Mouse (Mus musculus): Measurements from ENCODE around the gene Nrg4.
"Not testable (repeated sequence)": the region's sequence is repeated elsewhere in the genome, so short reads cannot be mapped to it uniquely, and the experiment has no call there.

The Nrg4 gene

GRCm38 (mm10) chr9:55250595-55251247 lies 75.9 kb downstream of the Nrg4 start:
- DNase-seq (ENCODE audit: low spot score), result no peak

- DNase-seq (ENCODE audit: low spot score), result no peak
Measured at GRCm38 (mm10) chr9:55248465-55248864, 78.2 kb downstream of the Nrg4 start.

GRCm38 (mm10) chr9:55246918-55247317 lies 79.7 kb downstream of the Nrg4 start:
- DNase-seq (ENCODE audit: low spot score), result no peak

GRCm38 (mm10) chr9:55246440-55246839 lies 80.2 kb downstream of the Nrg4 start:
- DNase-seq (ENCODE audit: low spot score), result no peak

GRCm38 (mm10) chr9:55245057-55245750 lies 81.4 kb downstream of the Nrg4 start:
- not testable (repeated sequence) for DNase-seq (ENCODE audit: low spot score)

GRCm38 (mm10) chr9:55244079-55244478 lies 82.6 kb downstream of the Nrg4 start:
- no peak for DNase-seq (ENCODE audit: low spot score)

GRCm38 (mm10) chr9:55243280-55243679 lies 83.4 kb downstream of the Nrg4 start:
- DNase-seq (ENCODE audit: low spot score), result no peak

GRCm38 (mm10) chr9:55241863-55242685 lies 84.6 kb downstream of the Nrg4 start:
- DNase-seq (ENCODE audit: low spot score), result peak; percentile 29

GRCm38 (mm10) chr9:55240852-55241251 lies 85.8 kb downstream of the Nrg4 start:
- DNase-seq (ENCODE audit: low spot score), result no peak

- no peak for DNase-seq (ENCODE audit: low spot score)
Measured at GRCm38 (mm10) chr9:55236235-55237165, 90.1 kb downstream of the Nrg4 start.

- not testable (repeated sequence) for DNase-seq (ENCODE audit: low spot score)
Measured at GRCm38 (mm10) chr9:55233076-55233475, 93.6 kb downstream of the Nrg4 start.

GRCm38 (mm10) chr9:55232586-55232985 lies 94.1 kb downstream of the Nrg4 start:
- DNase-seq (ENCODE audit: low spot score), result no peak

GRCm38 (mm10) chr9:55232110-55232509 lies 94.5 kb downstream of the Nrg4 start:
- no peak for DNase-seq (ENCODE audit: low spot score)

- DNase-seq (ENCODE audit: low spot score), result no peak
Measured at GRCm38 (mm10) chr9:55231544-55231943, 95.1 kb downstream of the Nrg4 start.

- no peak for DNase-seq (ENCODE audit: low spot score)
Measured at GRCm38 (mm10) chr9:55229010-55229409, 97.6 kb downstream of the Nrg4 start.

- DNase-seq (ENCODE audit: low spot score), result no peak
Measured at GRCm38 (mm10) chr9:55228149-55228548, 98.5 kb downstream of the Nrg4 start.

GRCm38 (mm10) chr9:55226251-55226650 lies 100.4 kb downstream of the Nrg4 start:
- no peak for DNase-seq (ENCODE audit: low spot score)

- no peak for DNase-seq (ENCODE audit: low spot score)
Measured at GRCm38 (mm10) chr9:55225165-55225737, 101.4 kb downstream of the Nrg4 start.

GRCm38 (mm10) chr9:55217381-55217780 lies 109.3 kb downstream of the Nrg4 start:
- no peak for DNase-seq (ENCODE audit: low spot score)

GRCm38 (mm10) chr9:55216078-55216477 lies 110.6 kb downstream of the Nrg4 start:
- DNase-seq (ENCODE audit: low spot score), result no peak

- DNase-seq (ENCODE audit: low spot score), result no peak
Measured at GRCm38 (mm10) chr9:55215648-55216047, 111.0 kb downstream of the Nrg4 start.
